Mouse (Mus musculus) hindbrain, postnatal 0 days (tissue): ENCODE measurements around the gene Plcxd3. TPM values are rescaled to one million over a fixed set of nuclear protein-coding genes. Genes with fewer than 3 reads are reported as not detected.

Experiments
- ATAC-seq: fragments of 200-750 bp; cut with Nextera tagmentation; 2 replicates; pipeline ENCODE4 v1.8.0; 2017; ENCODE audit warnings: mild to moderate bottlenecking, moderate TSS enrichment, moderate library complexity
- DNase-seq: peaks from one replicate; pipeline ENCODE4 v3.0.0-alpha.2; 2015; ENCODE audit warnings: low spot score
- H3K27ac ChIP-seq: fragments of 300-500 bp; sonication (generic); 2 replicates; pipeline ENCODE4 v1.5.1; 2014; ENCODE audit warnings: mild to moderate bottlenecking
- H3K27me3 ChIP-seq: fragments of 300-500 bp; sonication (generic); 2 replicates; pipeline ENCODE4 v1.6.1; 2014; ENCODE audit warnings: low read length, mixed read lengths; ENCODE audit not compliant: insufficient read depth
- H3K36me3 ChIP-seq: fragments of 300-500 bp; sonication (generic); 2 replicates; pipeline ENCODE4 v1.6.1; 2014; ENCODE audit warnings: low read length, mixed read lengths; ENCODE audit not compliant: insufficient read depth
- H3K4me1 ChIP-seq: fragments of 300-500 bp; sonication (generic); 2 replicates; pipeline ENCODE4 v1.6.1; 2014; ENCODE audit warnings: antibody characterized with exemption, low read length, mixed read lengths; ENCODE audit not compliant: insufficient read depth
- H3K4me2 ChIP-seq: fragments of 300-500 bp; sonication (generic); 2 replicates; pipeline ENCODE4 v1.6.1; 2014; ENCODE audit warnings: low read depth, mild to moderate bottlenecking, low read length, moderate library complexity, mixed read lengths
- H3K4me3 ChIP-seq: fragments of 300-500 bp; sonication (generic); 2 replicates; pipeline ENCODE4 v1.5.1; 2014; ENCODE audit warnings: low read length
- H3K9ac ChIP-seq: fragments of 300-500 bp; sonication (generic); replicated peaks from 2 replicates; pipeline ENCODE4 v1.6.1; 2014; ENCODE audit warnings: mild to moderate bottlenecking, low read length, moderate library complexity, mixed read lengths
- H3K9me3 ChIP-seq: fragments of 300-500 bp; sonication (generic); 2 replicates; pipeline ENCODE4 v1.6.1; 2016; ENCODE audit warnings: low read length, mixed read lengths
- CTCF ChIP-seq: IDR thresholded peaks from 2 replicates; pipeline ENCODE4 v1.5.1; 2016; ENCODE audit warnings: antibody characterized with exemption, control low read depth, low read depth
- WGBS: fragments of 180-500 bp; shearing (Covaris S2); extraction: QIAGEN DNeasy Blood & Tissue Kit; methylation state at CpG from one replicate; pipeline ENCODE4 v1.1.7; 2014; 5-methylcytosine and 5-hydroxymethylcytosine counted together
- polyA plus RNA-seq: library from polyadenylated mRNA; unstranded; fragments of >200 nt; fragmentation: Nextera tagmentation; extraction: Ambion mirVana; gene quantifications from 2 replicates; pipeline ENCODE4 v1.2.1, GENCODE M21; 2015
- total RNA-seq: library from RNA; depleted of rRNA; stranded (reverse); fragments of >200 nt; gene quantifications from 2 replicates; pipeline ENCODE4 v1.2.3, GENCODE M21; 2014; rRNA removed

Gene Plcxd3
- total RNA-seq (53.3 and 56.7 TPM in 2 replicates), polyA plus RNA-seq (85.5 and 89.4 TPM in 2 replicates)

DNA sequence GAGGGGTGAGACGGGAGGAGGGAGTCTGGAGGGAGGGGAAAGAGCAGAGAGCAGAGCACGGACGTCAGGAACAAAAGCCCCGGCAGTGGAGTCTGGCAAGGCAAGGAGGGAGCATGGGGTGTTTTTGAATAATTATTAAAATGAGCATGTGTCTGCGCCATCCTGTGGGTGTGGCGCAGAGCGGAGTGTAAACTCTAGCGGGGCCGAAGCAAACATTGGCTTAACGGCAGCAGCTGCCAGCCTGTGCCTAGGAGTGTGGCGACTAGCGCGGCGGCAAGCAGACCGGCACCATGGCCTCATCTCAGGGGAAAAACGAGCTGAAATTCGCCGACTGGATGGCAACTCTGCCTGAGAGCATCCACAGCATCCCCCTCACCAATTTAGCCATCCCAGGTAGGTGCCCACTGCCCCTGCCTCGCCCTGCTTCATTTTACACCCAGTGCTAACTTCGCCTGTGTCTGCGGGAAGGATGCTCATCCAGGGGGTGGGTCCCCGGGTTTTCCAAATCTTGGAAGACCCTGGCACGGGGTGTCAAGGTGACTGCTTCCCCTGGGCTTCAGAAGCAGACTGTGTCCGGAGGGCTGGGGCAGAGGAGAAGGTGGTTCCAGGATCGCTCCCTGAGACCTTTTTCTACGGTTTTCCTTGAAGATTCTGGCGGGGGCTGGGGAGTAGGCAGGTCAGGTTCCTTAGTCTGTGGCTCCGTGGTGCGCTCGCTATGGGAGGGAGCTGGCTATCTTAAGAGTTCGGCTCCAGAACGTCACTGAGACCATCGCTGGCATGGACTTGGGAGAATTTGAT lies at the start of gene Plcxd3:
Gene Plcxd3 (plus strand): TSS at position 69 of the 798 bp plus-strand sequence.
- peak within 1 kb of the TSS; percentile 70 for H3K9ac ChIP-seq
- under 1% methylated on average over 33 of the region's 33 CpGs for WGBS
- DNase-seq, result peak; percentile 81
- no peaks in the 10 kb centered on the region for H3K36me3 ChIP-seq
- H3K27me3 ChIP-seq, result no peaks in the 10 kb centered on the region
- peaks cover 10% of the 10 kb centered on the region; the same call in 1 of the 2 replicates for H3K4me1 ChIP-seq
- H3K4me3 ChIP-seq, result peak within 1 kb of the TSS; percentile 72
- peak within 1 kb of the TSS; percentile 78 for H3K4me2 ChIP-seq
- peak; percentile 93 for ATAC-seq
- peak; percentile 21; the same call in 1 of the 2 replicates for TF ChIP-seq CTCF
- no peaks in the 10 kb centered on the region for H3K9me3 ChIP-seq
- peak within 1 kb of the TSS; percentile 79 for H3K27ac ChIP-seq

DNA sequence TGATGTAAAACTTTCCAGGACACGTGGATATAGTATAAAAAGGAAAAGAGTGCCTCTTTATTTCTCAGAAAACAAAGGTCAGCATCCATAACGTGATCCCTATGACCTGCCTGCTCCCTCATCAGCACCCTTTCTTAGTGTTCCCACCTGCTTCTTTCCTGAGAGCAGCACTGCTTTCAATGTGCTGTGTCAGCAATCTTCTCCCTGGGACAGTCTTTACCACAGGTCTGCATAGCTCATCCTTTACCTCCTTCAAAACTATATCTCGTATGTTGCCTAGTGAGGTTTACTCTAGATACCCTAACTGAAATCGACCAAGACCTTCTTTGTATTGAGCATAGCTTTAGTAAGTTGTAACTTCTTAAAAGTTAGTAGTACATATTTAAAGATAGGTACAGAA lies 43.4 kb upstream of the Plcxd3 start:
- H3K27ac ChIP-seq, result no peak overlapping the region
- ATAC-seq, result no peak
- H3K27me3 ChIP-seq, result no peaks in the 10 kb centered on the region
- no peak for DNase-seq
- no peak overlapping the region for H3K4me2 ChIP-seq
- H3K9ac ChIP-seq, result no peak overlapping the region
- no peaks in the 10 kb centered on the region for H3K4me1 ChIP-seq
- no peaks in the 10 kb centered on the region for H3K36me3 ChIP-seq
- H3K4me3 ChIP-seq, result no peak overlapping the region
- 83% methylated on average over 4 of the region's 4 CpGs for WGBS
- H3K9me3 ChIP-seq, result no peaks in the 10 kb centered on the region
- no peak for TF ChIP-seq CTCF

GRCm38 (mm10) chr15:4341620-4342019 lies 33.7 kb upstream of the Plcxd3 start:
- Histone ChIP-seq H3K4me2 (no peak overlapping the region), H3K27ac (no peak overlapping the region), H3K4me1 (no peaks in the 10 kb centered on the region), H3K9me3 (no peaks in the 10 kb centered on the region), H3K36me3 (no peaks in the 10 kb centered on the region), H3K9ac (no peak overlapping the region), H3K27me3 (no peaks in the 10 kb centered on the region), H3K4me3 (no peak overlapping the region)
- ATAC-seq, result no peak
- no peak for DNase-seq
- 13% methylated on average over 4 of the region's 4 CpGs for WGBS
- TF ChIP-seq CTCF, result no peak

GRCm38 (mm10) chr15:4348816-4349553 lies 26.3 kb upstream of the Plcxd3 start:
- DNase-seq (no peak), ATAC-seq (no peak)
- Histone ChIP-seq H3K9ac (no peak overlapping the region), H3K4me1 (no peaks in the 10 kb centered on the region), H3K27ac (no peak overlapping the region), H3K27me3 (no peaks in the 10 kb centered on the region), H3K36me3 (no peaks in the 10 kb centered on the region), H3K4me3 (no peak overlapping the region), H3K4me2 (no peak overlapping the region), H3K9me3 (no peaks in the 10 kb centered on the region)
- 22% methylated on average over 7 of the region's 7 CpGs for WGBS
- no peak for TF ChIP-seq CTCF

GRCm38 (mm10) chr15:4356397-4356796 lies 18.9 kb upstream of the Plcxd3 start:
- H3K27ac ChIP-seq, result no peak overlapping the region
- no peak overlapping the region for H3K9ac ChIP-seq
- H3K9me3 ChIP-seq, result no peaks in the 10 kb centered on the region
- DNase-seq (no peak), ATAC-seq (no peak)
- TF ChIP-seq CTCF, result no peak
- no peaks in the 10 kb centered on the region for H3K4me1 ChIP-seq
- no peak overlapping the region for H3K4me3 ChIP-seq
- H3K36me3 ChIP-seq, result no peaks in the 10 kb centered on the region
- H3K4me2 ChIP-seq, result no peak overlapping the region
- no peaks in the 10 kb centered on the region for H3K27me3 ChIP-seq
- 78% methylated on average over 11 of the region's 11 CpGs for WGBS

- 80% methylated on average over 4 of the region's 4 CpGs for WGBS
- no peak overlapping the region for H3K4me2 ChIP-seq
- no peak for TF ChIP-seq CTCF
Measured at GRCm38 (mm10) chr15:4357706-4358105, 17.6 kb upstream of the Plcxd3 start.

More at GRCm38 (mm10) chr15:4357706-4358105, 17.6 kb upstream of the Plcxd3 start:
- no peak overlapping the region for H3K9ac ChIP-seq
- H3K27me3 ChIP-seq, result no peaks in the 10 kb centered on the region
- H3K4me3 ChIP-seq, result no peak overlapping the region
- DNase-seq (no peak), ATAC-seq (no peak)
- H3K36me3 ChIP-seq, result no peaks in the 10 kb centered on the region
- no peaks in the 10 kb centered on the region for H3K4me1 ChIP-seq
- no peak overlapping the region for H3K27ac ChIP-seq
- no peaks in the 10 kb centered on the region for H3K9me3 ChIP-seq
